Mouse (Mus musculus): ENCODE data around the gene Setd5. TPM values are rescaled to one million over a fixed set of nuclear protein-coding genes. Genes with fewer than 3 reads are reported as not detected.

The Setd5 gene
- 11.2 and 13.9 TPM in 2 replicates for polyA plus RNA-seq (2012; rRNA removed)

DNA sequence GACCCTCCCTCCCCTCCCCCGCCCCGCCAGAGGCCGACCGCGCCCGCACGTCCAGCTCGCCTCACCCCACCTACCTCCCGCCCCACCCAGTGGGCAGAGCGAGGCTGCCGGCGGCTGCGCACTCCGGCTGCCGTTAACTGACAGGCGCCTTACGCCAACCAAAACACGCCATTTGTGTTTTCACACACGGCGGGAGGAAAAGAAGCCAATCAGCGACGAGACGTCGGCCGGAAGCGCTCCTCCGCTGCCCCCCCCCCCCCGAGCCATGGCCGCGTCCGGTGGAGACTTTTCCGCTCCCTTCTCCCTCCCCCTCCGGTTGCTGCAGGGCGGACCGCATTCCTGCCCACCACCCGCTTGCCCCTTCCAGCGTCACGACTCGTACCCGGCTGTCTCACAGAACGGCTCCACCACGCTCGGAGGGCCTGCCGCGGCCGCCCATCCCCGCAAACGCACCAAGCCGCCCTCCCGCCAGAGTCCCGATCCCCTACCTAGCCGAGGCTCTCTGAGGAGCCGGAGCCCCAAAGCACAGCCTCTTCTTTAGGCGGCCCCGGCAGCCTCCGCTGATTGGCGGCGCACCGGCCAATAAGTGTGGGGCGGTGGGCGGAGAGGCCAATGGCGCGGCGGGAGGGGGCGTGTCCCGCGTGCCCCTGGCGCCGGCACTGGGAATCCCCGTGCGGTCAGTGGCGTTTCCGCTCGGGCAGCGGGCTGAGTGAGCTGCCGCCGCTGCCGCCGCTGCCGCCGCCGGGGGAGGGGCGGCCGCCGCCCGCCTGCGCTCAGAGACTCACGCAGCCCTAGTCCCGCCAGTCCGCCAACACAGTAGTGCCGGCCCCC, at the start of gene Setd5:
Gene Setd5, plus strand, starts transcription at position 680 of the 831 bp plus-strand sequence.

DNA sequence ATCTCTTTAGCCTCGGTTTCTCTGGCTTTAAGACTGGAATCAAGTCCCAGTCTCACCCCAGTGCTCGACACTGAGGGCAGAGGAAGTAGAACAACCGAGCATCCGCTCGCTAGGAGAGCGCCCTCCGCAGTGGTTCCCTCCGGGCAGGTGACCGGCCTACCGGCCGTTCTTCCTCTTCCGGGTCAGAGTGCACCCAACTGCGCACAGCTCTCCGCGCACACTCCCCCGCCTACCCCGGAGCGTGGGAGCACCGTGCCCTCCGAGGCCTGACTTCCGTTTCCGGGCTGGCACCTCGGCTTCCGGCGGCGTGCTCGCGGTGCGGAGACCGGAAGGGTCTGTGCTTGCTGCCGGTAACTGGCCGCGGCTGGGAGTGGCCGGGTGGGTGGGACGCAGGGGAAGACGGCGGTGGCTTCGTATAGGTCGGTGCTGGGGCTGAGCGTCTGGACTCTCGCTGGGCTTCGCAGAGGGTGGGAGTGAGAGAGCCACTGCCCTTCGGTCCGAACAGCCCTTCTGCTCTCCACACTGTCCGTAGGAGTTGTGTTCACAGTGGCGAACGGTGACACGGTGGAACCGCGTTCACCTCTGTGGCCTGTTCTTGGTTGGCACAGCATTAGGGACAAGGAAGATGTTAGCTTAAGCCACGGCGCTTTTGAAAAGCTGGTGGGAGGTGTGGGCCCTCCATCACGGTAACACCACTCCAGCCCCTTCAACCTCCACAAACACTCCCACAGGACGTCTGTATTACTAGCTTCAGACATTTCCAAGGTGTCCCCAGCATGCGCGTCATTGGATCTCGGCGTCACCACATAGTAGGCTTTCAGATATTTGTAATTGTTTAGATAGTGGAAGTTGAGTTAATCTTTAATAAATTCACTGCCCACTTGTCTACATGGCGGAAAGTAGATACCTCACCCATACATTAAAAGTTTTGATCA, 30.9 kb upstream of the Setd5 start, which contains the start of gene Thumpd3:
Gene Thumpd3, plus strand, starts transcription at position 185 of the 935 bp plus-strand sequence.

DNA sequence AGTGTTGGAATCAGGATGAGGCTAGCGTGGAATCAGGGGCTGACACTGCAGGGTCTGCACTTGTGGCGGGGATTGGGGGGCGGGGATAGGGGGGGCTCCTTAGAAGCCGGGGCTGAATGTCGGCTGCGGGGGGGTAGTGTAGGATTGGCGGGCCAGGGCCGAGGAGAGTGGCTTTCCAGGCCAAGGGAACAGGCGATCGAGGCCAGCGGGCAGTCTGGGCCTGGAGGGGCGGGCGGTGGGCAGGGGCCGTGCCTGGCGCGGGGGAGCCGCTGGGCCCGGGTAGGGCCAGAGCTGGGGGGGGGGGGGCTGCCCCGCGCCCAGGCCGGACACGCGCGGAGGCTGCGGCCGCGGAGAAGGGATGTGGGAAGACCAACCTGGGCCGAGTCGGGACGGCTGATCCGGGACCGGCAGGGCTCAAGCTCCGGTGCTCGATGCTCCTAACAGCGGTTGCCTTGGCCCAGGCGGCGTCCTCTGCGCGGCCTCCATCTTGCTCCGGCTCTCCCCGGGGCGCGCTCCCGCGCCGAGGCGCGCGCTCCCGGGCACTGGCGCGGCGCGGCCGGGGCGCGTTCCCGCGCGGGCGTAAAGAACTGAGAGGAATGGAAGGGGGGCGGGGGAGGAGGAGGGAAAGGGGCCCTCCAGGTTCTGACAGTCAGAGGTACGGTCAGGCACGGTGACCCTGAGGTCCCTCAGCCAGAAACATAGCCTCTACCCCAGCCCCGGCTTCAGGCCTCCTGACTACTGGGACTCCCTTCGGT, 117.9 kb downstream of the Setd5 start, which contains the start of gene Lhfpl4:
Gene Lhfpl4, minus strand, starts transcription at position 544 of the 755 bp plus-strand sequence.

Other genes starting within 250 kb of the Setd5 start
- 0.31 and 0.35 TPM in 2 replicates for gene Srgap3, start 130.1 kb upstream of the Setd5 start, polyA plus RNA-seq (2012; rRNA removed)
- 18.2 and 23.5 TPM in 2 replicates for gene Thumpd3, start 31.1 kb upstream of the Setd5 start, polyA plus RNA-seq (2012; rRNA removed)
- 0.02 TPM in 2 replicates for gene Lhfpl4, start 118.0 kb downstream of the Setd5 start, polyA plus RNA-seq (2012; rRNA removed)
- gene Mtmr14, start 160.5 kb downstream of the Setd5 start, polyA plus RNA-seq (2012; rRNA removed), result 10.2 and 11.7 TPM in 2 replicates
- 0.01 and 0.02 TPM in 2 replicates for gene Cpne9, start 204.9 kb downstream of the Setd5 start, polyA plus RNA-seq (2012; rRNA removed)
- 10.3 and 12.5 TPM in 2 replicates for gene Brpf1, start 229.8 kb downstream of the Setd5 start, polyA plus RNA-seq (2012; rRNA removed)
- gene Ogg1, start 249.6 kb downstream of the Setd5 start, polyA plus RNA-seq (2012; rRNA removed), result 7.3 and 8.2 TPM in 2 replicates